Mouse (Mus musculus) CH12.LX (cell line): ENCODE measurements at regions not wholly inside any gene's neighbourhood (a gene's known extent, or its start where the extent isn't known, plus 50 kb on each side); places are given as distances from the start of the nearest gene placed in this dataset.

Experiments
- DNase-seq: peaks from one replicate; pipeline ENCODE4 v3.0.0-alpha.2; 2013; ENCODE audit errors: extremely low read depth
- H3K27ac ChIP-seq: 2 replicates; pipeline ENCODE4 v1.5.1; 2012; ENCODE audit warnings: low read depth, mild to moderate bottlenecking, control low read depth, moderate library complexity; ENCODE audit not compliant: insufficient read depth
- H3K27me3 ChIP-seq: replicated peaks from 2 replicates; pipeline ENCODE3; 2012; ENCODE audit warnings: inconsistent platforms
- H3K36me3 ChIP-seq, 2 experiments: replicated peaks in 1 of 2; 2 replicates each; pipeline versions ENCODE3 to v1.6.1; 2012; ENCODE audit warnings: inconsistent platforms in 1 of 2, low read length in 1 of 2, mild to moderate bottlenecking in 1 of 2, mixed read lengths in 1 of 2, moderate library complexity in 1 of 2; ENCODE audit not compliant: control insufficient read depth in 1 of 2, insufficient read depth in 1 of 2
- H3K4me1 ChIP-seq, 2 experiments: 2 replicates each; pipeline ENCODE4 v1.6.1; 2012; ENCODE audit warnings: inconsistent platforms in 1 of 2, moderate library complexity in 1 of 2; ENCODE audit not compliant: insufficient read depth in 2 of 2, control insufficient read depth in 1 of 2
- H3K4me2 ChIP-seq: 2 replicates; pipeline ENCODE4 v1.6.1; 2012; ENCODE audit warnings: low read depth, mild to moderate bottlenecking, control low read depth; ENCODE audit not compliant: poor library complexity, insufficient read depth, severe bottlenecking
- H3K4me3 ChIP-seq, 3 experiments: fragments of 150-350 bp in 1 of 3; sonication (generic) in 1 of 3; replicated peaks in 1 of 3; 2 replicates each; pipeline versions ENCODE3 to v1.5.1; 2011 to 2012; ENCODE audit warnings: low read depth in 2 of 3, low read length in 2 of 3, mild to moderate bottlenecking in 2 of 3, moderate library complexity in 2 of 3, control low read depth in 1 of 3, improper control_type of control experiment in 1 of 3, inconsistent platforms in 1 of 3, mixed read lengths in 1 of 3; ENCODE audit not compliant: poor library complexity in 1 of 3
- H3K79me2 ChIP-seq: replicated peaks from 2 replicates; pipeline ENCODE4 v1.6.1; 2012; ENCODE audit warnings: mild to moderate bottlenecking, moderate library complexity; ENCODE audit not compliant: control insufficient read depth, poor library complexity, insufficient read depth, severe bottlenecking; ENCODE audit errors: extremely low read depth
- H3K9ac ChIP-seq: 2 replicates; pipeline ENCODE4 v1.6.1; 2012; ENCODE audit warnings: low read depth, mild to moderate bottlenecking, control low read depth, moderate library complexity; ENCODE audit not compliant: insufficient read depth
- H3K9me3 ChIP-seq: replicated peaks from 2 replicates; pipeline ENCODE3; 2012; ENCODE audit warnings: low read length, inconsistent platforms, mixed read lengths
- CHD1 ChIP-seq: IDR thresholded peaks from 2 replicates; pipeline ENCODE4 v1.6.1; 2012; ENCODE audit warnings: low read depth, low read length, improper control_type of control experiment, inconsistent platforms
- CTCF ChIP-seq, 2 experiments: IDR thresholded peaks in 1 of 2; conservative IDR thresholded peaks in 1 of 2; 2 replicates each; pipeline ENCODE4 v1.5.1; 2011 to 2012; ENCODE audit warnings: low read depth in 2 of 2, low read length in 2 of 2, improper control_type of control experiment in 1 of 2, inconsistent platforms in 1 of 2, mild to moderate bottlenecking in 1 of 2, moderate library complexity in 1 of 2
- ELF1 ChIP-seq: IDR thresholded peaks from 2 replicates; pipeline ENCODE4 v1.6.1; 2014; ENCODE audit warnings: low read depth, mild to moderate bottlenecking, inconsistent platforms, low read length, improper control_type of control experiment
- EP300 ChIP-seq: IDR thresholded peaks from 2 replicates; pipeline ENCODE4 v1.6.1; 2011; ENCODE audit warnings: low read length, improper control_type of control experiment
- ETS1 ChIP-seq: conservative IDR thresholded peaks from 2 replicates; pipeline ENCODE4 v1.6.1; 2012; ENCODE audit warnings: low read depth, mild to moderate bottlenecking, inconsistent platforms, low read length, improper control_type of control experiment, moderate library complexity
- GABPA ChIP-seq: IDR thresholded peaks from 2 replicates; pipeline ENCODE4 v1.6.1; 2012; ENCODE audit warnings: low read depth, low read length, improper control_type of control experiment, inconsistent platforms; ENCODE audit not compliant: insufficient replicate concordance
- JUND ChIP-seq: conservative IDR thresholded peaks from 2 replicates; pipeline ENCODE4 v1.6.1; 2011; ENCODE audit warnings: low read depth, low read length, improper control_type of control experiment
- KAT2A ChIP-seq: IDR thresholded peaks from 2 replicates; pipeline ENCODE4 v1.6.1; 2012; ENCODE audit warnings: low read length, improper control_type of control experiment, inconsistent platforms; ENCODE audit not compliant: insufficient replicate concordance
- MAFK ChIP-seq: IDR thresholded peaks from 2 replicates; pipeline ENCODE4 v1.6.1; 2011; ENCODE audit warnings: low read length, improper control_type of control experiment; ENCODE audit not compliant: insufficient replicate concordance
- MYC ChIP-seq: IDR thresholded peaks from 2 replicates; pipeline ENCODE4 v1.6.1; 2011; ENCODE audit warnings: low read depth, mild to moderate bottlenecking, improper control_type of control experiment, low read length
- NRF1 ChIP-seq: IDR thresholded peaks from 2 replicates; pipeline ENCODE4 v1.6.1; 2014; ENCODE audit warnings: low read depth, mild to moderate bottlenecking, inconsistent platforms, low read length, improper control_type of control experiment, moderate library complexity
- PAX5 ChIP-seq: IDR thresholded peaks from 2 replicates; pipeline ENCODE4 v1.6.1; 2012; ENCODE audit warnings: low read length, inconsistent platforms, mixed read lengths
- POLR2AphosphoS2 ChIP-seq: IDR thresholded peaks from 2 replicates; pipeline ENCODE4 v1.6.1; 2011; ENCODE audit warnings: low read depth, low read length, improper control_type of control experiment
- RCOR1 ChIP-seq: conservative IDR thresholded peaks from 2 replicates; pipeline ENCODE4 v1.6.1; 2012; ENCODE audit warnings: low read depth, mild to moderate bottlenecking, inconsistent platforms, low read length, improper control_type of control experiment
- SIN3A ChIP-seq: IDR thresholded peaks from 2 replicates; pipeline ENCODE4 v1.6.1; 2012; ENCODE audit warnings: low read length, improper control_type of control experiment, inconsistent platforms
- SMC3 ChIP-seq: IDR thresholded peaks from 2 replicates; pipeline ENCODE4 v1.6.1; 2011; ENCODE audit warnings: low read depth, low read length, improper control_type of control experiment
- TBP ChIP-seq: conservative IDR thresholded peaks from 2 replicates; pipeline ENCODE4 v1.6.1; 2011; ENCODE audit warnings: low read depth, low read length, improper control_type of control experiment
- TCF12 ChIP-seq: IDR thresholded peaks from 2 replicates; pipeline ENCODE4 v1.6.1; 2014; ENCODE audit warnings: low read depth, mild to moderate bottlenecking, inconsistent platforms, low read length, improper control_type of control experiment
- UBTF ChIP-seq: IDR thresholded peaks from 2 replicates; pipeline ENCODE4 v1.6.1; 2012; ENCODE audit warnings: low read depth, mild to moderate bottlenecking, inconsistent platforms, low read length, improper control_type of control experiment, moderate library complexity
- ZC3H11A ChIP-seq: IDR thresholded peaks from 2 replicates; pipeline ENCODE4 v1.6.1; 2012; ENCODE audit warnings: low read depth, mild to moderate bottlenecking, inconsistent platforms, low read length, improper control_type of control experiment
- dilution Hi-C: fragments of 300-500 bp; cut with MboI; formaldehyde crosslinking; loops from 2 replicates; pipeline ENCODE4 v1.14.3; 2020; ENCODE audit warnings: low sequenced_read_pairs; ENCODE audit not compliant: extremely low pct_unique_long_range_greater_than_20kb, extremely low pct_ligation_motif_present
- in situ Hi-C: fragments of 300-500 bp; cut with MboI; formaldehyde crosslinking; loops from 3 replicates; pipeline ENCODE4 v1.14.3; 2019; ENCODE audit warnings: low sequenced_read_pairs, low pct_ligation_motif_present, low pct_unique_long_range_greater_than_20kb, mixed read lengths

DNA sequence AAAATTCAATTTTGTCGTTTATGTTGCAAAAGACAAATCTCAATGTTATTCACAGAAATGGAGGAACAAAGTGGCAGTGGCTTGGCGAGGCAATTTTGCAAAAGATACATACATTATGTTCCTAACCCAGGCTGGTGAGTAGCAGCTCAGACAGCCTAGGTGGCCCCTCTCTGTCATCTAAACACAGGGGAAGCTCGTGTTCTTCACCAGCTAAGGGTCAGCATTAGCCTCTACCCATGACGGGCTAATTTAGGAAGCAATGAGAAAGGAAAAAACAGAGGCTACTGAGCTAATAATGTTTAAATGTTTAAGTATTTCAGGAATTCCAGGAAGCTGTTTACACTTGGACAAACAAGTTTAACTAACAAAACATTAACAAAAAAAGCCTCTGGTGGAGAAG is 64.9 kb upstream of the Gnai1 start:
- Histone ChIP-seq H3K4me3 (no peak overlapping the region), H3K9me3 (no peaks in the 10 kb centered on the region), H3K27ac (no peak overlapping the region), H3K9ac (no peak overlapping the region), H3K27me3 (no peaks in the 10 kb centered on the region), H3K79me2 (no peaks in the 10 kb centered on the region), H3K4me2 (no peak overlapping the region), H3K4me1 (no peaks in the 10 kb centered on the region), H3K36me3 (no peaks in the 10 kb centered on the region)
- TF ChIP-seq SMC3 = no peak
- TF ChIP-seq GABPA = no peak
- TF ChIP-seq SIN3A = no peak
- no peak for TF ChIP-seq MAFK
- no peak for TF ChIP-seq ZC3H11A
- TF ChIP-seq EP300 = no peak
- TF ChIP-seq CTCF (conservative IDR thresholded peaks at IDR 0.05 in 1 of 2, IDR thresholded peaks at IDR 0.05 in 1 of 2; ENCODE audit: low read depth in 2 of 2, low read length in 2 of 2) = no peak
- TF ChIP-seq PAX5 = no peak
- TF ChIP-seq NRF1 = no peak
- no peak for TF ChIP-seq KAT2A
- no peak for TF ChIP-seq MYC
- no peak for TF ChIP-seq RCOR1
- no peak for TF ChIP-seq TCF12
- TF ChIP-seq CHD1 = no peak
- TF ChIP-seq UBTF = no peak
- TF ChIP-seq ETS1 = no peak
- TF ChIP-seq JUND = no peak
- TF ChIP-seq ELF1 = no peak
- no peak for TF ChIP-seq TBP
- dilution Hi-C loops = no loop called here
- DNase-seq = no peak
- in situ Hi-C loops = loop anchor here (25.0 kb wide), 1 partner anchor 338 kb away; no protein-coding TSS in a partner anchor

DNA sequence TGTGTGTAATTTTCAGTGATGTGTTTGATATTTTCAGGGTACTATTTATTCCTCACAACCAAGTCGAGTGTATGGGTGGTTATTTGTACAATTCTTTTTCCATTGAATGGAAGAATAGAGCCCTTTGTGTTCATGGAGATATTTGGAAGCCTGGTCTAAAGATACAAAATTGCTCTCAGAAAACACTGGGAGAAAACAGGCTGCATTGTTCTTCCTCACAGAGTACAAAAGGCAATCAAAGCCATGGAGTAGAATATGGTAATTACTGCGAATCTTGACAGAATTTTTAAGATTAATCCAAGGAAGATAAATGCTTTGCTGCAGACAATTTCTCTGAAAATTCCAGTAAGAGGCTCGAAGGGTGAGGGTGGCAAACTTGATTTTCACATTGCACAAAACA is 54.7 kb upstream of the Gnai1 start:
- no peak overlapping the region for H3K4me3 ChIP-seq
- no peak for TF ChIP-seq MAFK
- TF ChIP-seq POLR2AphosphoS2 = no peak
- no peak for TF ChIP-seq MYC
- H3K9ac ChIP-seq = no peak overlapping the region
- no peaks in the 10 kb centered on the region for H3K27me3 ChIP-seq
- H3K4me2 ChIP-seq = no peak overlapping the region
- H3K9me3 ChIP-seq = no peaks in the 10 kb centered on the region
- H3K36me3 ChIP-seq = no peaks in the 10 kb centered on the region
- DNase-seq = no peak
- H3K79me2 ChIP-seq = no peaks in the 10 kb centered on the region
- no peaks in the 10 kb centered on the region for H3K4me1 ChIP-seq
- in situ Hi-C loops (no loop called here), dilution Hi-C loops (no loop called here)
- H3K27ac ChIP-seq = no peak overlapping the region
